24 mouse cellular contexts compared by ENCODE assay signal in genomic region chr16:17740080-17740479, GRCm38 (mm10). TPM values are rescaled to one million over a fixed set of nuclear protein-coding genes. Genes with fewer than 3 reads are reported as not detected.
"Had no signal": no experiment of that assay in that cellular context is flagged by ENCODE, and none has a peak within 500 bp of the region (broad histone marks: within the 10 kb centered on the region; RNA-seq: fewer than 3 reads in every experiment).

No protein-coding gene starts in this region.

- H3K9ac ChIP-seq: heart, embryonic 13.5 days; heart, embryonic 15.5 days; hindbrain, embryonic 13.5 days; hindbrain, embryonic 15.5 days; kidney, embryonic 15.5 days; limb, embryonic 12.5 days; liver, embryonic 12.5 days had no signal

- H3K9me3 ChIP-seq: heart, embryonic 15.5 days; hindbrain, embryonic 13.5 days; hindbrain, embryonic 15.5 days; kidney, embryonic 15.5 days; limb, embryonic 10.5 days; limb, embryonic 12.5 days; liver, embryonic 12.5 days had no signal

- DNase-seq: gastrocnemius, postnatal 14 days; gastrocnemius, postnatal 36 days; heart, adult 18-20 months; heart, postnatal 14 days; heart, postnatal 36 days; kidney, adult 11 months; kidney, adult 2 months; kidney, adult 9 months; kidney, postnatal 14 days; kidney, postnatal 36 days had no signal

- ATAC-seq: hindbrain, postnatal 0 days; intestine, embryonic 16.5 days; liver, embryonic 12.5 days had no signal

- H3K4me3 ChIP-seq: heart, embryonic 13.5 days; heart, embryonic 15.5 days; hindbrain, embryonic 13.5 days; hindbrain, embryonic 15.5 days; kidney, embryonic 15.5 days; left cerebral cortex, adult 2 months; limb, embryonic 10.5 days; limb, embryonic 12.5 days; liver, embryonic 12.5 days had no signal

- H3K27me3 ChIP-seq: hindbrain, embryonic 15.5 days; kidney, embryonic 15.5 days had no signal

- H3K4me2 ChIP-seq: heart, embryonic 11.5 days; heart, embryonic 13.5 days; heart, embryonic 15.5 days; hindbrain, embryonic 13.5 days; hindbrain, embryonic 15.5 days; kidney, embryonic 15.5 days; limb, embryonic 12.5 days; liver, embryonic 12.5 days had no signal

- H3K27ac ChIP-seq: heart, embryonic 13.5 days; heart, embryonic 15.5 days; hindbrain, embryonic 13.5 days; hindbrain, embryonic 15.5 days; hindbrain, postnatal 0 days; kidney, embryonic 15.5 days; kidney, postnatal 0 days; left cerebral cortex, adult 2 months; limb, embryonic 10.5 days; limb, embryonic 12.5 days; liver, embryonic 12.5 days had no signal

- H3K4me1 ChIP-seq: heart, embryonic 15.5 days; hindbrain, embryonic 13.5 days; hindbrain, embryonic 15.5 days; limb, embryonic 10.5 days; limb, embryonic 12.5 days had no signal

- H3K36me3 ChIP-seq: heart, embryonic 13.5 days; heart, embryonic 15.5 days; hindbrain, embryonic 13.5 days; hindbrain, embryonic 15.5 days; kidney, embryonic 15.5 days; limb, embryonic 10.5 days; limb, embryonic 12.5 days; liver, embryonic 12.5 days had no signal

RNA-seq across cellular contexts. Expression of gene Scarf2, which starts 57.0 kb away (rescaled TPM):
- total RNA-seq: hematopoietic stem cell, adult 5-6 weeks had no signal
